In the genomic region with DNA sequence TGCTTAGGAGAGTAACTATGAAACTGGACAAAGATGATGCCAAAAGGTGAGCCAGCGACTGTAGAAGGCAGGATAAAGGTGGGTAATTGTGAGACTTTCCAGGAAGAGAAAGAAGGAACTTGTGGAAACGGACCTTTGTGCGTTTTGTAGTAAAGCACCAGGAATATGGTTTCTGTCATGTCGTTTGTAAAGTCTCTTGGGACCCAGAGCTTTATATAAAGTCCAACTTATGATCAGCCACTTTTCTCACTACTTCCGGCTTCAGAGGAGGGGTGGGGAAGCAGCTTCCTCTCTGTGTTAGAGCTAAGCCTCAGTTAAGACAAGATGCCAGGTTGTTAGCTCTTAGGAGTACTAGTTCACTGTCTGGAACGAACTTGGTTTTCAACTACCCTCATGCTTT, we compare ENCODE assay signal across 18 mouse cellular contexts. TPM values are rescaled to one million over a fixed set of nuclear protein-coding genes. Genes with fewer than 3 reads are reported as not detected.
DNase-seq lines count a peak whose midpoint lies in the region; ATAC-seq and TF ChIP-seq lines count a peak whose summit lies in the region.
"Had no signal": no experiment of that assay in that cellular context is flagged by ENCODE, and none has a peak within 500 bp of the region (broad histone marks: within the 10 kb centered on the region; RNA-seq: fewer than 3 reads in every experiment).

No protein-coding gene starts in this region.

- no peak for TF ChIP-seq CTCF in liver, adult 2 months (IDR thresholded peaks at IDR 0.05; ENCODE audit: low read depth, low read length)
- no peak for TF ChIP-seq CTCF in bone marrow, adult 2 months (IDR thresholded peaks at IDR 0.05; ENCODE audit: control insufficient read depth, insufficient read depth, low read length)
- TF ChIP-seq CTCF in liver, postnatal 0 days (IDR thresholded peaks at IDR 0.05; ENCODE audit: low read depth), result no peak

- H3K9ac ChIP-seq in liver, adult 2 months (ENCODE audit: low read depth, low read length), result no peak overlapping the region
- peak overlapping the region; percentile 13; the same call in 1 of the 2 replicates for H3K9ac ChIP-seq in liver, postnatal 0 days (replicated peaks)
- H3K9ac ChIP-seq: hindbrain, embryonic 14.5 days had no signal

- no peaks in the 10 kb centered on the region for H3K79me2 ChIP-seq in liver, adult 2 months (ENCODE audit: control insufficient read depth, insufficient read depth, low read length)

- H3K36me3 ChIP-seq in liver, adult 2 months (ENCODE audit: control insufficient read depth, insufficient read depth, low read length), result no peaks in the 10 kb centered on the region
- no peaks in the 10 kb centered on the region; the same call in 1 of the 2 replicates for H3K36me3 ChIP-seq in liver, postnatal 0 days (replicated peaks; ENCODE audit: insufficient read depth, low read length)
- H3K36me3 ChIP-seq: heart, embryonic 10.5 days had no signal

- H3K27ac ChIP-seq in liver, adult 2 months (replicated peaks; ENCODE audit: insufficient read depth, low read depth, low read length), result no peak overlapping the region; the same call in 1 of the 2 replicates
- H3K27ac ChIP-seq in bone marrow, adult 2 months (ENCODE audit: control insufficient read depth, insufficient read depth, low read depth, low read length, poor library complexity), result peak overlapping the region; percentile 43; the same call in 1 of the 2 replicates
- H3K27ac ChIP-seq in liver, postnatal 0 days (ENCODE audit: low read depth), result 0 out of 2 replicates have a peak overlapping the region, but pooled peaks have one; percentile 3
- H3K27ac ChIP-seq: heart, embryonic 10.5 days; hindbrain, embryonic 14.5 days had no signal

- H3K27me3 ChIP-seq in liver, adult 2 months (ENCODE audit: control insufficient read depth, insufficient read depth, low read length), result no peaks in the 10 kb centered on the region
- H3K27me3 ChIP-seq in liver, postnatal 0 days (ENCODE audit: insufficient read depth, low read length), result no peaks in the 10 kb centered on the region

- 75% methylated on average over 6 of the region's 6 CpGs for WGBS in liver, adult 2 months
- 3% methylated on average over 6 of the region's 6 CpGs for WGBS in bone marrow, adult 2 months
- 38% methylated on average over 6 of the region's 6 CpGs for WGBS in liver, postnatal 0 days (ENCODE audit: insufficient replicate concordance)

- no peak for TF ChIP-seq POLR2A in liver, adult 2 months (IDR thresholded peaks at IDR 0.05; ENCODE audit: extremely low read depth, insufficient read depth, low read length)
- no peak for TF ChIP-seq POLR2A in bone marrow, adult 2 months (IDR thresholded peaks at IDR 0.05; ENCODE audit: borderline replicate concordance, control insufficient read depth, low read depth, low read length)

- TF ChIP-seq EP300 in liver, postnatal 0 days (IDR thresholded peaks at IDR 0.05; ENCODE audit: low read depth), result no peak

- no peaks in the 10 kb centered on the region for H3K9me3 ChIP-seq in liver, postnatal 0 days (ENCODE audit: low read length)
- H3K9me3 ChIP-seq: heart, embryonic 10.5 days had no signal

- DNase-seq in liver, adult 2 months (ENCODE audit: extremely low read depth, low read depth, low spot score), result no peak
- DNase-seq in liver (no peak), A20 (ENCODE audit: low read depth, low spot score) (peak; percentile 68)
- no peak for DNase-seq in liver, postnatal 0 days
- no peak for DNase-seq in cerebellum, adult 11-12 months
- DNase-seq: adrenal gland, postnatal 10 days; gastrocnemius, postnatal 10 days; lung, postnatal 10 days had no signal

- no peak for ATAC-seq in liver, postnatal 0 days
- no peak; the same call in 1 of the 2 replicates for ATAC-seq in megakaryocyte-erythroid progenitor cell, adult 5-6 weeks (replicated peaks; ENCODE audit: low FRiP score, low TSS enrichment, poor library complexity, severe bottlenecking)
- ATAC-seq: forebrain, embryonic 14.5 days had no signal

- H3K4me2 ChIP-seq in liver, postnatal 0 days (ENCODE audit: low read depth, low read length), result peak overlapping the region; percentile 58
- H3K4me2 ChIP-seq: hindbrain, embryonic 14.5 days had no signal

- H3K4me1 ChIP-seq in liver, adult 2 months (ENCODE audit: control insufficient read depth, insufficient read depth, low read length), result no peaks in the 10 kb centered on the region
- H3K4me1 ChIP-seq in bone marrow, adult 2 months (ENCODE audit: control insufficient read depth, insufficient read depth, low read length), result peaks cover 1% of the 10 kb centered on the region; the same call in 1 of the 2 replicates
- H3K4me1 ChIP-seq in liver, postnatal 0 days (ENCODE audit: insufficient read depth), result no peaks in the 10 kb centered on the region
- H3K4me1 ChIP-seq: heart, embryonic 10.5 days had no signal

- peak overlapping the region; percentile 27; the same call in 1 of the 2 replicates for H3K4me3 ChIP-seq in liver, adult 2 months (ENCODE audit: insufficient read depth, low read depth, low read length)
- H3K4me3 ChIP-seq in bone marrow, adult 2 months (replicated peaks; ENCODE audit: control insufficient read depth, low read depth, low read length), result peak overlapping the region; percentile 67
- H3K4me3 ChIP-seq in liver, postnatal 0 days (ENCODE audit: low read depth, low read length), result peak overlapping the region; percentile 44
- H3K4me3 ChIP-seq: heart, embryonic 10.5 days had no signal

RNA-seq across cellular contexts. Expression of gene Nckap1l, which starts 0.9 kb away (rescaled TPM):
- total RNA-seq in liver, adult 2 months (2014; rRNA removed), result 6.2 and 6.3 TPM in 2 replicates
- polyA plus RNA-seq in liver, adult 2 months (2012; rRNA removed), result 1.1 and 2.2 TPM in 2 replicates
- 32.0 and 65.9 TPM in 2 replicates for polyA plus RNA-seq in bone marrow, adult 2 months (2011; ENCODE audit: insufficient read depth, insufficient read length, low replicate concordance, missing spikeins)
- polyA plus RNA-seq in liver, postnatal 0 days (2015; fragmentation: Nextera tagmentation; extraction: Ambion mirVana), result 6.0 and 6.8 TPM in 2 replicates
- total RNA-seq in megakaryocyte-erythroid progenitor cell, adult 5-6 weeks (2014; fragmentation: Nextera tagmentation), result 40.1 and 49.9 TPM in 2 replicates
- total RNA-seq in megakaryocyte-erythroid progenitor cell, adult 5-6 weeks (2017), result 60.4 and 61.3 TPM in 2 replicates

RNA-seq across cellular contexts. Expression of gene Gtsf2, which starts 6.2 kb away (rescaled TPM):
- not detected in 2 replicates for total RNA-seq in liver, adult 2 months (2014; rRNA removed)
- not detected in 2 replicates for polyA plus RNA-seq in liver, adult 2 months (2012; rRNA removed)
- polyA plus RNA-seq in bone marrow, adult 2 months (2011; ENCODE audit: insufficient read depth, insufficient read length, low replicate concordance, missing spikeins), result not detected in 2 replicates
- not detected in 2 replicates for polyA plus RNA-seq in liver, postnatal 0 days (2015; fragmentation: Nextera tagmentation; extraction: Ambion mirVana)
- total RNA-seq in megakaryocyte-erythroid progenitor cell, adult 5-6 weeks (2014; fragmentation: Nextera tagmentation), result not detected in 2 replicates
- total RNA-seq in megakaryocyte-erythroid progenitor cell, adult 5-6 weeks (2017), result not detected in 2 replicates
- total RNA-seq: adrenal gland, postnatal 10 days; gastrocnemius, postnatal 10 days; layer of hippocampus, postnatal 10 days; left cerebral cortex, postnatal 36 days; neutrophil, adult 5-6 weeks had no signal
- polyA plus RNA-seq: cortical plate, adult 2 months; forebrain, embryonic 14.5 days; heart, embryonic 10.5 days; hindbrain, embryonic 14.5 days; kidney, embryonic 16.5 days had no signal

RNA-seq across cellular contexts. Expression of gene Gtsf1, which starts 24.2 kb away (rescaled TPM):
- total RNA-seq in liver, adult 2 months (2014; rRNA removed), result not detected in 2 replicates
- polyA plus RNA-seq in liver, adult 2 months (2012; rRNA removed), result not detected in 2 replicates
- 2.9 TPM in 1 of 2 replicates, not detected in the other for polyA plus RNA-seq in bone marrow, adult 2 months (2011; ENCODE audit: insufficient read depth, insufficient read length, low replicate concordance, missing spikeins)
- not detected in 2 replicates for polyA plus RNA-seq in liver, postnatal 0 days (2015; fragmentation: Nextera tagmentation; extraction: Ambion mirVana)
- not detected in 2 replicates for total RNA-seq in megakaryocyte-erythroid progenitor cell, adult 5-6 weeks (2014; fragmentation: Nextera tagmentation)
- total RNA-seq in megakaryocyte-erythroid progenitor cell, adult 5-6 weeks (2017), result not detected in 2 replicates
- total RNA-seq: adrenal gland, postnatal 10 days; gastrocnemius, postnatal 10 days; layer of hippocampus, postnatal 10 days; neutrophil, adult 5-6 weeks had no signal
- polyA plus RNA-seq: forebrain, embryonic 14.5 days; hindbrain, embryonic 14.5 days had no signal

RNA-seq across cellular contexts. Expression of gene Pde1b, which starts 48.4 kb away (rescaled TPM):
- total RNA-seq in liver, adult 2 months (2014; rRNA removed), result 0.46 and 0.81 TPM in 2 replicates
- polyA plus RNA-seq in liver, adult 2 months (2012; rRNA removed), result 0.55 and 1.0 TPM in 2 replicates
- polyA plus RNA-seq in bone marrow, adult 2 months (2011; ENCODE audit: insufficient read depth, insufficient read length, low replicate concordance, missing spikeins), result 15.2 and 32.6 TPM in 2 replicates
- 0.24 and 0.62 TPM in 2 replicates for polyA plus RNA-seq in liver, postnatal 0 days (2015; fragmentation: Nextera tagmentation; extraction: Ambion mirVana)
- total RNA-seq in megakaryocyte-erythroid progenitor cell, adult 5-6 weeks (2014; fragmentation: Nextera tagmentation), result 3.6 and 5.8 TPM in 2 replicates
- 1.3 and 1.5 TPM in 2 replicates for total RNA-seq in megakaryocyte-erythroid progenitor cell, adult 5-6 weeks (2017)
